Mouse (Mus musculus) intestine, postnatal 0 days (tissue): Measurements from ENCODE around the gene Ppp1r12b. TPM values are rescaled to one million over a fixed set of nuclear protein-coding genes. Genes with fewer than 3 reads are reported as not detected.
"Not testable (repeated sequence)": the region's sequence is repeated elsewhere in the genome, so short reads cannot be mapped to it uniquely, and the experiment has no call there.

ENCODE experiments used
- ATAC-seq: fragments of 200-750 bp; cut with Nextera tagmentation; 2 replicates; pipeline ENCODE4 v1.8.0; 2017; ENCODE audit warnings: mild to moderate bottlenecking, moderate TSS enrichment, moderate library complexity
- H3K27ac ChIP-seq: fragments of 300-500 bp; sonication (generic); 2 replicates; pipeline ENCODE4 v1.5.1; 2014; ENCODE audit warnings: mild to moderate bottlenecking, low read depth, low read length, moderate library complexity
- H3K27me3 ChIP-seq: fragments of 300-500 bp; sonication (generic); replicated peaks from 2 replicates; pipeline ENCODE4 v1.6.1; 2014; ENCODE audit warnings: low read length, mixed read lengths; ENCODE audit not compliant: control insufficient read depth, insufficient read depth
- H3K36me3 ChIP-seq: fragments of 300-500 bp; sonication (generic); 2 replicates; pipeline ENCODE4 v1.6.1; 2014; ENCODE audit warnings: mild to moderate bottlenecking, moderate library complexity; ENCODE audit not compliant: control insufficient read depth, insufficient read depth
- H3K4me1 ChIP-seq: fragments of 300-500 bp; sonication (generic); replicated peaks from 2 replicates; pipeline ENCODE4 v1.6.1; 2014; ENCODE audit warnings: antibody characterized with exemption, low read length, mixed read lengths; ENCODE audit not compliant: control insufficient read depth, insufficient read depth
- H3K4me2 ChIP-seq: fragments of 300-500 bp; sonication (generic); replicated peaks from 2 replicates; pipeline ENCODE4 v1.6.1; 2014; ENCODE audit warnings: low read depth, mild to moderate bottlenecking, moderate library complexity
- H3K4me3 ChIP-seq: fragments of 300-500 bp; sonication (generic); 2 replicates; pipeline ENCODE4 v1.5.1; 2014; ENCODE audit warnings: low read depth, low read length
- H3K9ac ChIP-seq: fragments of 300-500 bp; sonication (generic); 2 replicates; pipeline ENCODE4 v1.6.1; 2014; ENCODE audit warnings: mild to moderate bottlenecking, low read depth, low read length
- H3K9me3 ChIP-seq: fragments of 300-500 bp; sonication (generic); 2 replicates; pipeline ENCODE4 v1.6.1; 2016; ENCODE audit warnings: mixed run types; ENCODE audit not compliant: control insufficient read depth
- CTCF ChIP-seq: sonication (generic); IDR thresholded peaks from 2 replicates; pipeline ENCODE4 v1.5.1; 2016; ENCODE audit warnings: low read depth, mild to moderate bottlenecking, control low read depth, antibody characterized with exemption, moderate library complexity
- WGBS: fragments of 180-500 bp; shearing (Covaris S2); extraction: QIAGEN DNeasy Blood & Tissue Kit; methylation state at CpG from one replicate; pipeline ENCODE4 v1.1.7; 2014; 5-methylcytosine and 5-hydroxymethylcytosine counted together
- polyA plus RNA-seq: library from polyadenylated mRNA; unstranded; fragments of >200 nt; fragmentation: Nextera tagmentation; extraction: Ambion mirVana; gene quantifications from 2 replicates; pipeline ENCODE4 v1.2.1, GENCODE M21; 2015

The Ppp1r12b gene
- polyA plus RNA-seq, 1 experiment from 2014 or later, result 11.5 TPM

DNA sequence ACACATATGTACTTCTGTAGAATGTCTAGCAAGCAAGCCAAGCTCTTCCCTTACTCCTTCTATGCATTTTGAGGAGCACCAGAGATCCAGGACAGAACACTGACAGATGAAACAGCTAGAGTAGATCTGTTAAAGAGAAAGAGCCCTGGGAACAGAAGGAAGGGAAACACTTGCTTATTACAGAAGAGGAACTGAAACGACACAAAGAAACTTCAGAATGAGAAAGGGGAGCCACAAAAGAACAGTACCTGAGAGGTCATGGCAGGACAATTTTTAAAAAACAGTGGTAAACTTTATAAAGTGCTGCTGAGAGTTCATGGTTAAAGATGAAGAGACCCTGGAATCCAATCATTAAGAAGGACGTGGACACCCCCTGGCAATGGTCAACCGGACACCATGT, 105.4 kb downstream of the Ppp1r12b start:
- WGBS, result 92% methylated on average over 3 of the region's 3 CpGs
- Histone ChIP-seq H3K27ac (no peak overlapping the region), H3K4me3 (no peak overlapping the region), H3K9me3 (no peaks in the 10 kb centered on the region), H3K27me3 (no peaks in the 10 kb centered on the region), H3K9ac (no peak overlapping the region), H3K4me1 (no peaks in the 10 kb centered on the region), H3K4me2 (no peak overlapping the region), H3K36me3 (peaks cover 16% of the 10 kb centered on the region; the same call in 1 of the 2 replicates)
- no peak for TF ChIP-seq CTCF
- no peak for ATAC-seq

DNA sequence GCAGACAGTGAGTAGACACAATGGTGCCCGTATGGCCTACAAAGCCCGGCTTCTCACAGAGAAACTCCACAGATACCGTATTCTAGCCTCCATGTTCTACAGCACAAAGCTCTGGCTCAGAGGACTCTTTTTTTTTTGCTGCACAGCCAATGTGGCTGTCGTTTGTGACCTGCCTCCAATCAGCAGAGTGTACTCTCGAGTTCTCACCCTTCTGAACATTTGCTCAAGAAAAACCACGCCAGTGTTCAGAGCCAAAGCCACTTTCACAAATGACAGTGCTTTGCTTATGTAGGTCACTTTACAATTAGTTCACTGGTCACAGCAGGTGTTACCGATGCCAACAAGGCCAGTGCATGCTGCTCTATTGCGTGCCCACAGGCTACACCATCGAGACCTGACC, 107.9 kb downstream of the Ppp1r12b start:
- no peaks in the 10 kb centered on the region for H3K9me3 ChIP-seq
- no peaks in the 10 kb centered on the region for H3K27me3 ChIP-seq
- no peaks in the 10 kb centered on the region for H3K4me1 ChIP-seq
- peaks cover 16% of the 10 kb centered on the region; the same call in 1 of the 2 replicates for H3K36me3 ChIP-seq
- H3K4me3 ChIP-seq, result no peak overlapping the region
- no peak overlapping the region for H3K9ac ChIP-seq
- no peak for TF ChIP-seq CTCF
- ATAC-seq, result no peak
- no peak overlapping the region for H3K4me2 ChIP-seq
- WGBS, result 87% methylated on average over 9 of the region's 9 CpGs
- no peak overlapping the region for H3K27ac ChIP-seq

DNA sequence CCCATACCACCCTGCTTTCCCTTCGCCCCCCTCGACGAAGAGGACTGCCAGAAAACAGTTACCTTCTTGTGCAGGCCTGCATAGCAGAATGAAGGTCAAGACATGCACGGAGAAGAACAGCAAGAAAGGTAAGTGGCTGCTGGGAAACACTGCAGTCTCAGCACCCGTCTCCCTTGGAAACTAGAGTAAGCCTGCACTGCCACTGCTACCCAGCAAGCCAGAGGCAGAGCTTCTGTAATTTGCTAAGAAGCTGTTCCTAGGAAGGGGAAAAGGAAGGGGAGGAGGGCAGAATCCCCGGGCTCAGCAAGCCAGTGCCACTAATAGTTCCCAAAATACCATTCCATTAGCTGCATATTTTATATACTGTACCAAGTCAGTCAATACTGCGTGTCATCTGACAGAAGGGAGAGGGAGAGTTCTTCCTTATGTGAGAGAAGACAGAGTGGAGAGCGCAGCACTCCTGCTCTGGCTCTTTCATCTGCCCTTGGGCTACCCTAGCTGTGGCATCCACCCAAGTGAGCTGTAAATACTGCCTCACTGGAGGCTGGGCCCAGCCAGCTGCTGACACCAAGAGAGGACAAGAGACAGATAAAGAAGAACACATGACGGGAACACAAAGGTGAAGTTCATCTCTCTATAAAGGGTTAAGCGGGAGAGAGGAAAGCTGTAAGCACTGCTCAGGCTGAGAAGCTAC, 109.3 kb downstream of the Ppp1r12b start:
- H3K4me1 ChIP-seq, result no peaks in the 10 kb centered on the region
- H3K36me3 ChIP-seq, result peaks cover 20% of the 10 kb centered on the region; the same call in 1 of the 2 replicates
- no peak overlapping the region for H3K4me3 ChIP-seq
- no peak for TF ChIP-seq CTCF
- H3K27ac ChIP-seq, result no peak overlapping the region
- no peaks in the 10 kb centered on the region for H3K27me3 ChIP-seq
- H3K9ac ChIP-seq, result no peak overlapping the region
- H3K4me2 ChIP-seq, result no peak overlapping the region
- H3K9me3 ChIP-seq, result no peaks in the 10 kb centered on the region
- no peak for ATAC-seq
- WGBS, result 81% methylated on average over 10 of the region's 10 CpGs

GRCm38 (mm10) chr1:134843369-134843768, 112.4 kb downstream of the Ppp1r12b start:
- Histone ChIP-seq H3K4me1 (no peaks in the 10 kb centered on the region), H3K27me3 (no peaks in the 10 kb centered on the region), H3K9me3 (no peaks in the 10 kb centered on the region), H3K27ac (no peak overlapping the region), H3K9ac (no peak overlapping the region), H3K4me3 (no peak overlapping the region), H3K36me3 (peaks cover 21% of the 10 kb centered on the region), H3K4me2 (no peak overlapping the region)
- TF ChIP-seq CTCF, result no peak
- no peak for ATAC-seq
- WGBS, result 93% methylated on average over 6 of the region's 6 CpGs

DNA sequence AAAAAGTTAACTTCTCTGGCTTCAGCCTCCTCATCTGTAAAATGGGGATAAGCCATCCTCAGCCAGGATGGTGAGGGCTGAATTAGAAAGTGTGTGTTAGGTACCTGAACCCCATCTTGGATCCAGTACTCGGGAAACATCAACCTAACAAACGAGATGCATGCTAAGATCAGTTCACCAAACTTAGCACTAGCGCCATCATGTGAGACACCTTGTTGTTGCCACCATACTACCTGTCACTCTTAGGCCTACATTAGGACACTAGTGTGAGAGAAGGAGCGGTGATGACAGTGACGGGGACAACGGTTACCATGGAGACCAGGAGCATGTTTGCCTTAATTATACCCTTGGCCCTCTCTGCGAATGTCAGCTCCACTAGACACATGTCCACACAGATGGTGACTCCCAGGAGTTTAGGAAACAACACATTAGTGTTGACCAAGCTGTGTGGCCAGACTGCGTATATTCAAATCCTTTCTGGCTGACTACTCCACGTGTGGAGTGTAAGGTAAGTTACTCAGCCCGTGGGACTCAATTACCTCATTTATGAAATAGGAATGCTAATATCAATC, 118.7 kb downstream of the Ppp1r12b start:
- peaks cover 46% of the 10 kb centered on the region for H3K36me3 ChIP-seq
- ATAC-seq, result no peak
- H3K9ac ChIP-seq, result no peak overlapping the region
- TF ChIP-seq CTCF, result peak; percentile 51
- H3K27me3 ChIP-seq, result no peaks in the 10 kb centered on the region
- 78% methylated on average over 10 of the region's 10 CpGs for WGBS
- no peak overlapping the region for H3K4me2 ChIP-seq
- no peaks in the 10 kb centered on the region for H3K9me3 ChIP-seq
- H3K27ac ChIP-seq, result no peak overlapping the region
- no peak overlapping the region for H3K4me3 ChIP-seq
- H3K4me1 ChIP-seq, result no peaks in the 10 kb centered on the region

- not testable (repeated sequence) for H3K4me3 ChIP-seq, H3K4me1 ChIP-seq, ATAC-seq, H3K4me2 ChIP-seq, H3K27ac ChIP-seq, H3K9me3 ChIP-seq, H3K9ac ChIP-seq, H3K27me3 ChIP-seq
- 76% methylated on average over 3 of the region's 3 CpGs for WGBS
- H3K36me3 ChIP-seq, result peaks cover 20% of the 10 kb centered on the region
Measured at GRCm38 (mm10) chr1:134830881-134831280, 124.9 kb downstream of the Ppp1r12b start.
